Mouse (Mus musculus): ENCODE results near the gene Tm9sf3.

Gene Tm9sf3

DNA sequence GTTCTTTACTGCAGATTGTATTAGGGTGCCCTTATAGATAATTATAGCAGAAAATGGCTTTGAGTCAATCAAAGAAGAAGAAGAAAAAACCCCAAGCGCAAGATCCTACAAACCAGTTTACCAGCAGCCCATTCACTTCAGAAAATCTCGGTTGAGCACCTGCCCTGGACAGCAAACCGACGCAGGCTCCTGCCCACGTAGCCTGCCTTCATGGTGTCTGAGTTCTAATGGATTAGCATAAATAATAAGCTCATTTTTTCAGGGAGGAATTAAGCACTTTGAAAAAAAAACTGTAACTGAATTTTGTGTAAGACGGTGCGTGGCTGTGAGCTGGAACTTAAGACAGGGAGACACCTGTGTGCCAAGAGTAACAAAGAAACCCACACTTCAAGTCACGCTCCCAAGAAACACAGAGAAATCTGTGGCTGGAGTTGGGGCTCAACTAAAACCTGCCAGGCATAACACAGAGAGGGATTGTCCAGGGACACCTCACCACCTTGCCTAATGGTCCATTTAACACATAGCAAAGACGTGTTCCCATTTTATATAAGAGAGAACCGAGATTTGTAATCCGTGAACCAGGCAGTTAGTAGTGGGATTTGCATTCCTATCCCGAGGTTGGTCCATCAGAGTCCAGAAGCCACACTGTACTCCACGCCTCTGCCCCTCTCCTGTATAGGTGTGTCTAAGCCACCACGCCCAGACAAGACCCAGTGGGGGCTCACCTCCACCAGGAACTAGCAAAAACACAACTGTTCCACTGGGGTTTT is 98.5 kb downstream of the Tm9sf3 start:
- DNase-seq: no peak

DNA sequence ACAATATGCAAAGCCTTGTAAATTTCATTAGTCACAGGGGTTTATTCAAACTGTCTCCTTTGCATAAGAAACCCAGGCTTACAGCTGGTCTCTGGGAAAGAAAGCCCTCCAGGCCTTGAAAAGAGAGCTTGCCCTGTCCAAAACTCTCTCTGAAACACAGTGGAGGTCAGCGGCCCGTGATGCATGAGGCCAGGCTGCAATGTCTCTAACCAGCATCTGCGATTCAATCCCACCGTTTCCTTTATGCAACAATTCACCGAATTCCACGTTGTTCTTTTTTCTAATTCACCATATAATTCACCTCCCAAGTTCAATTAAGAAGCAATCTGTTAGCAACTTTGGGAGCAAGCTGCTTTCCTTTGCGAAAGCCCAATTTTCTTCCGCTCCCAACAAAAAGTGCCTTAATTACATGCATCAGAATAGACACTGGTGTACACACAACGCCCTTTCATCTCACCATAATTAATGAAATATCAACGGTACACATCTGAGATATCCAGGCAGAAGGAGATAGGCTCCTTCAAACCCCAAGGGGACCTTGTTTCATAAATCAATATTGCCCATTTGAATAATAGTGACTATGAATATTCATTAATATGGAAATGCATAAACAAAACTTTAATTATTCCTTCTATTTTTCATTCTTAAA is 99.2 kb downstream of the Tm9sf3 start:
- no peak for DNase-seq

Measured in liver (tissue).